Mouse (Mus musculus): ENCODE measurements at regions not wholly inside any gene's neighbourhood (a gene's known extent, or its start where the extent isn't known, plus 50 kb on each side); places are given as distances from the start of the nearest gene placed in this dataset.

GRCm38 (mm10) chr7:73637810-73638125 is 96.1 kb upstream of the Chd2 start:
- DNase-seq (ENCODE audit: low spot score), result no peak

- DNase-seq (ENCODE audit: low spot score), result no peak
Measured at GRCm38 (mm10) chr7:73637101-73637809, 95.6 kb upstream of the Chd2 start.

GRCm38 (mm10) chr7:73635422-73635821 is 93.8 kb upstream of the Chd2 start:
- DNase-seq (ENCODE audit: low spot score), result no peak

- no peak for DNase-seq (ENCODE audit: low spot score)
Measured at GRCm38 (mm10) chr7:73630790-73631189, 89.2 kb upstream of the Chd2 start.

GRCm38 (mm10) chr7:73629182-73629581 is 87.6 kb upstream of the Chd2 start:
- DNase-seq (ENCODE audit: low spot score), result no peak

GRCm38 (mm10) chr7:73628071-73628470 is 86.4 kb upstream of the Chd2 start:
- peak; percentile 76 for DNase-seq (ENCODE audit: low spot score)

- no peak for DNase-seq (ENCODE audit: low spot score)
Measured at GRCm38 (mm10) chr7:73626291-73626690, 84.7 kb upstream of the Chd2 start.

- DNase-seq (ENCODE audit: low spot score), result no peak
Measured at GRCm38 (mm10) chr7:73625651-73626050, 84.0 kb upstream of the Chd2 start.

GRCm38 (mm10) chr7:73624992-73625391 is 83.4 kb upstream of the Chd2 start:
- DNase-seq (ENCODE audit: low spot score), result no peak

GRCm38 (mm10) chr7:73624093-73624600 is 82.5 kb upstream of the Chd2 start:
- DNase-seq (ENCODE audit: low spot score), result no peak

- no peak for DNase-seq (ENCODE audit: low spot score)
Measured at GRCm38 (mm10) chr7:73622468-73622867, 80.8 kb upstream of the Chd2 start.

GRCm38 (mm10) chr7:73620341-73620740 is 78.7 kb upstream of the Chd2 start:
- no peak for DNase-seq (ENCODE audit: low spot score)

- DNase-seq (ENCODE audit: low spot score), result no peak
Measured at GRCm38 (mm10) chr7:73618758-73619416, 77.3 kb upstream of the Chd2 start.

- peak; percentile 94 for DNase-seq (ENCODE audit: low spot score)
Measured at GRCm38 (mm10) chr7:73617910-73618757, 76.5 kb upstream of the Chd2 start.

GRCm38 (mm10) chr7:73616971-73617906 is 75.6 kb upstream of the Chd2 start:
- DNase-seq (ENCODE audit: low spot score), result peak; percentile 47

- no peak for DNase-seq (ENCODE audit: low spot score)
Measured at GRCm38 (mm10) chr7:73616015-73616414, 74.4 kb upstream of the Chd2 start.

GRCm38 (mm10) chr7:73614840-73615555 is 73.4 kb upstream of the Chd2 start:
- no peak for DNase-seq (ENCODE audit: low spot score)

- DNase-seq (ENCODE audit: low spot score), result no peak
Measured at GRCm38 (mm10) chr7:73614341-73614740, 72.7 kb upstream of the Chd2 start.

- DNase-seq (ENCODE audit: low spot score), result no peak
Measured at GRCm38 (mm10) chr7:73612752-73613092, 71.1 kb upstream of the Chd2 start.

GRCm38 (mm10) chr7:73611866-73612751 is 70.5 kb upstream of the Chd2 start:
- no peak for DNase-seq (ENCODE audit: low spot score)
